Mouse (Mus musculus): ENCODE data around the gene Pkig.
"Not testable (repeated sequence)": the region's sequence is repeated elsewhere in the genome, so short reads cannot be mapped to it uniquely, and the experiment has no call there.

Pkig gene

DNA sequence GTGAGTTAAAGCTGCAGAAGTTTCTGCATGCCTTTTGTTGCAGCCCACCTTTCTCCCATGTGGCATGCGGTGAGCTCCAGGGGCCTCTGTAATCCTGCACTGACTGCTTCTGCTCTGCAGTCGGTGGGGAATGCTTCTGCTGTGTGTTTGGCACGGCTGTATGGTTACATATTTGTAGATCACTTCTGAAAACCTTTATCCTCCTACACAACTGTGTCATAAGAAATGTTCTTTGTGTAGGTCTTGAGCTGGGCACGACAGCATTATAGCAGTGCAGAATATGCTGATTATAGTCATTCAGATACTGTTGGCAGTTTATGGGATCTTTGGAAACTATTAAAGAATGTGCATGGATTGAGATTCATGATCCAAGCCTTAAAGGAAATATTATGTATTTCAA lies 27.1 kb downstream of the Pkig start:
- DNase-seq (ENCODE audit: low read depth), result no peak

DNA sequence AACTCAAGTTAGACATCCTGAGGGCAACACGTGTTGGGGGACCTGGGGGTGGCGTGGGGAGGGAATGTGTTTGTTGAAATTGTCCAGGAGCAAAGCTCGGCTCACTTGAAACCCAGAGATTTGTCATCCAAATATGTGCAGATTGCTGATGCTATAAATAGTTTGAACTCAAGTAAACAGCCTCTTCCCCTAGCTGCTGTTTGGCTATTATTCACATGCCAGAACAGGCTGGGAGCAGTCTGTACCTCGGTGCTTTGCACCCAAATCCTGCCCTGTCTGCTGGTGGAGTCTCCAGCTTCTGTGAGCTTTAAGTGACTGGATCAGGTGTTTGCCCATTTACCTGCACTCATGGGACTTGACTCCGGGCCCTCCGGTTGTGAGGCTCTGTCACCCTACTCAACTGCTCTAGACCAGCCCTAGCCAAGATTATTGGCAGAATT lies 27.6 kb downstream of the Pkig start:
- no peak for DNase-seq (ENCODE audit: low read depth)

GRCm38 (mm10) chr2:163686233-163686632 lies 28.0 kb downstream of the Pkig start:
- no peak for DNase-seq (ENCODE audit: low read depth)

- DNase-seq (ENCODE audit: low read depth), result no peak
Measured at GRCm38 (mm10) chr2:163686886-163687285, 28.7 kb downstream of the Pkig start.

DNA sequence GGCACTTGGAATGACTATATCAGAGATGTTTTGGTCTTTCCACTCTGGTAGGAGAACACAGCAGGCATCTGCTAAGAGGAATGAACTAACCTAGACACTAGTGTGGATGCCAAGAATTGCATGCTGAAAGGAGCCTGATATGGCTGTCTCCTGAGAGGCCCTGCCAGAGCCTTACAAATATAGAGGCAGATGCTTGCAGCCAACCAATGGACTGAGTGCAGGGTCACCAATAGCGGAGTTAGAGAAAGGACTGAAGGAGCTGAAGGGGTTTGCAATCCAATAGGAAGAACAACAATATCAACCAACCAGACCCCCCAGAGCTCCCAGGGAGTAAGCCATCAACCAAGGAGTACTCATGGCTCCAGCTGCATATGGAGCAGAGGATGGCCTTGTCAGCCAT lies 30.2 kb downstream of the Pkig start:
- DNase-seq (ENCODE audit: low read depth), result not testable (repeated sequence)

DNA sequence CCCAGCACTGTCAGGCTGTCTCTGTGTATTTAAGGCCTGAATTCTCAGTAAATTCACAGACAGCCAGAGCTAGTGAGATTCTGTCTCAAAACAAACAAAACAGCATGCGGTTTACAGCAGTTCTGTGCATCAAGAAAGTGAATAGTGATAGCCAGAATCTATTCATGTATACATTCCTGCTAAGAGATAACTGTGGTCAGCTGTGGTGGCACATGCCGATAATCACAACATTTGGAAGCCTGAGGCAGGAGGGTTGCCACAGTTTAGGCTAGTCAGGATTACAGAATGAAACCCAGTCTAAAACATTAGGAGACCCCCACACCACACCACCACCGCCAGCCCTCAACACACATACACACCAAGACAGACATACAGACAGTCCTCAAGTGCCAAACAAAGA lies 31.6 kb downstream of the Pkig start:
- no peak for DNase-seq (ENCODE audit: low read depth)

GRCm38 (mm10) chr2:163690409-163691304 lies 32.5 kb downstream of the Pkig start:
- DNase-seq (ENCODE audit: low read depth), result no peak

- DNase-seq (ENCODE audit: low read depth), result no peak
Measured at GRCm38 (mm10) chr2:163691846-163692605, 33.8 kb downstream of the Pkig start.

- DNase-seq (ENCODE audit: low read depth), result no peak
Measured at GRCm38 (mm10) chr2:163692873-163693612, 34.9 kb downstream of the Pkig start.

GRCm38 (mm10) chr2:163693716-163694314 lies 35.6 kb downstream of the Pkig start:
- DNase-seq (ENCODE audit: low read depth), result no peak

GRCm38 (mm10) chr2:163696763-163697162 lies 38.6 kb downstream of the Pkig start:
- DNase-seq (ENCODE audit: low read depth), result no peak

GRCm38 (mm10) chr2:163697764-163698480 lies 39.7 kb downstream of the Pkig start:
- DNase-seq (ENCODE audit: low read depth), result peak; percentile 43

GRCm38 (mm10) chr2:163699078-163699780 lies 41.0 kb downstream of the Pkig start:
- no peak for DNase-seq (ENCODE audit: low read depth)

- DNase-seq (ENCODE audit: low read depth), result no peak
Measured at GRCm38 (mm10) chr2:163702431-163702830, 44.2 kb downstream of the Pkig start.

DNA sequence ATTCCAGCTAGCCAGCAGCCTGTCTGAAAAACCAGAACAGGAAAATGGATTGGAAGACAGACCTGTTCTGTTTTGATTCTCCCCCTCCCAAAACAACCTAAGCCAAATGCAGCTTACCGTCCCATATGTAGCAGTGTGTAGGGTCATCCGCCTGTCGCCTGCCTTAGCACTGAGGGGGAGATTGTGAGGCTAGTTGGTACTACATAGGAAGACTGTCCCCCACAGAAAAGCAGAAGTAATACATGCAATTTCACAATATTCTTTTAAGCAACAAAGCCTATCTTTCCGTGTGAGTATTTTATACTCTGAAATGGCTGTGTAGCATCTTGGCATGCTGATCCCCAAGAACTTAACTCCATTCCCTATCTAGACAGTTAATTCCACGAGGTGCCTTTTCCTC lies 44.7 kb downstream of the Pkig start:
- DNase-seq (ENCODE audit: low read depth), result no peak

- DNase-seq (ENCODE audit: low read depth), result no peak
Measured at GRCm38 (mm10) chr2:163703599-163704260, 45.5 kb downstream of the Pkig start.

DNA sequence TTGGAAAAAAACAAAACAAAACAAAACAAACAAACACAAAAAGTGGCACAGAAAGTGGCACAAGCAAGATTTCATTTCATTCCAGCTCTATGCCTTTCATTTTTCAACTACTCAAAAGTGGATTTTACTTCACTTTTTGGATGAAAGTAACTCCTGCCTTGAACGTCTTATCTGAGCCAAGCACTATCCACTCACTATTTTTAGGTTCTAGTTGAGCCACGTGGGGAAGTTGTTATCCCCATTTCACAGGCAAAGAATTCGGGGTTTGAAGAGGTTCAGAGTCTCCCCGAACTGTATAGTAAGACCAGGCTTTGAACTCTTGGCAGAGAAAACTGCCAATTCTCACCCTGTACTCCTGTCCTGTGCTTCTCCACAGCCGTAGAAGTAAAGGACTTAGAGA lies 50.1 kb downstream of the Pkig start:
- no peak for DNase-seq (ENCODE audit: low read depth)

DNA sequence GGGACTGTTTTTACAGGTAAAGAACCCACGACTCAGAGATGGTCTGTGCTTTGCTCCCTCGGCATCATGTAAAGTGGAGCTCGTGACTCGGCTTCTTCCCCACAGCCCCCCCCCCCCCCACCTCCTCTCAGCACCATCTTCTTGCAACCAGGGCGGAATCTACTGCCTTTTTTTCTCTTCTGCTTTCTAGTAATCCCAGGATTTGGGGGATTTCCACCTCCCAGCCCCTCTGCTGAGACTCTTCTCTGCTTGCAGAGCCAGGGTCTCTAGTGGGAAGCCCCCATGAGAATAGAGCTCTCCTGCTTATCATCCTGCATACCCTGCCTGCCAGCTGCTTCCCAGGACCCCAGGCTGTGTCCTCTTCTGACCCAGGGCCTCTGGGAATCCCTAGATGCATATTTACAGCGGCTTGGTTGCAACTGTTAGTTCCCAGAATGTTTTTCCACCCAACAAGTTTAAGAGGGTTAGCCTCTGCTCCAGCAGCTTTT lies 50.6 kb downstream of the Pkig start:
- no peak for DNase-seq (ENCODE audit: low read depth)

DNA sequence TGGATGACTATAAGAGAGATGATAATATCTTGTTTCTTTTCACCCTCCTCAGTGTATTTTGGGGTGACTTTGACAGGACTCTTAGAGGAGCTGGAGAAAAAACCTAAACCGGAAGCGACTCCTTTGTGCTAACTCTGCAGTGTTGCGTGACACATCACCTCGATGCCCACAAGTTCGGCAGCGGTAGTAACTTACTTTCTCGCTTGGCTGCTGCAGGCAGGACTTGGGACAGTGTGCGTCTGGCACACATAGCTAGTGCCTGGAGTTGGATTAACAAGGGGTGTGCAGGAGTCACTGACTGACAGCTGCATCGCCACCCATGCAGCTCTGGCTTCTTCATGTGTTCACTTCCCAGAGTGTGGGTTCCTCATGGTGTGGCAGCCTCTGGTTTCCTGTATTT lies 51.8 kb downstream of the Pkig start:
- DNase-seq (ENCODE audit: low read depth), result no peak

DNA sequence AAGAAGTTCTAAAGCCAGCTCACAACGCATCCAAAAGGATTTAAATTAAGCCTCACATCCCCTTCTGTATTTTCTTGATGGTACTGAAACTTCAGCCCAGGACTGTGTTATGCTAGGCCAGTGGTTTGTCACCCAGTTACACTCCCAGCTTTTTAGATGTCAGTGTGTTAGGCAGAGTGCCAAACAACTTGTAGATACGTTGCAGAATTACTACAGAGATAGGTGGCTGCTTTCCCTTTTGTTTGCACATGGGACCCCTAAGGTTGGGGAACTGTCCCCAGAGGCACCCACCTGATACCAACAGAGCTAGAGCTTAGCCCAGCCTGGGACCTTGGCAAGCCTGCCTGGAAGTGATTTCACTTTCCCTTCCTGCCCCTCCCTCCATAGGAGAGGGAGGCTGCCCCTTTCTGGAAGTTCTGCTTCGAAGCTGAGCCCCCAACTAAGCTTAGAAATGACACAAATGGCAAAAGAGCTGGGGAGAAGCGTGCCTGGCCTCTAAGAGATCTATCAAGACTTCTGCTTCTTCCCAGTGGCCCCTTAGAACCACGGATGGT lies 52.5 kb downstream of the Pkig start:
- DNase-seq (ENCODE audit: low read depth), result no peak

Data from induced T-regulatory cell, adult 2 months (primary cell).